Mouse (Mus musculus): ENCODE measurements around the gene Eprs. TPM values are rescaled to one million over a fixed set of nuclear protein-coding genes. Genes with fewer than 3 reads are reported as not detected.

Eprs gene
- polyA plus RNA-seq, 1 experiment from 2014 or later: 55.0 TPM

Other genes with a start within 250 kb of the Eprs start
- 38.2 to 47.1 TPM (median 46.8 TPM) in 3 replicates for gene Rab3gap2, start 158.9 kb upstream of the Eprs start, polyA plus RNA-seq (2018)
- gene Iars2, start 33.6 kb upstream of the Eprs start, polyA plus RNA-seq (2018): 19.2 to 23.9 TPM (median 22.4 TPM) in 3 replicates
- gene Bpnt1, start 30.9 kb upstream of the Eprs start, polyA plus RNA-seq (2018): 16.3 to 36.1 TPM (median 25.1 TPM) in 3 replicates
- not detected in 3 replicates for gene Slc30a10, start 91.8 kb downstream of the Eprs start, polyA plus RNA-seq (2018)

All from macrophage (primary cell).